Mouse (Mus musculus) megakaryocyte-erythroid progenitor cell, adult 5-6 weeks (primary cell): ENCODE measurements around the gene Cad. TPM values are rescaled to one million over a fixed set of nuclear protein-coding genes. Genes with fewer than 3 reads are reported as not detected.
"Not testable (repeated sequence)": the region's sequence is repeated elsewhere in the genome, so short reads cannot be mapped to it uniquely, and the experiment has no call there.

ENCODE experiments used
- ATAC-seq: replicated peaks from 2 replicates; pipeline ENCODE4 v1.8.0; 2016; ENCODE audit warnings: mild to moderate bottlenecking, inconsistent platforms; ENCODE audit not compliant: severe bottlenecking, poor library complexity, low FRiP score, low TSS enrichment
- total RNA-seq, 2 experiments: library from RNA; stranded (forward) in 1 of 2; stranded (reverse) in 1 of 2; fragments of 200-1000, 215-1000 nt in 1 of 2; fragments of >200 nt in 1 of 2; fragmentation: Nextera tagmentation in 1 of 2; gene quantifications; 2 replicates each; pipeline ENCODE4 v1.2.3; 2014 to 2017

Gene Cad
- 124 and 224 TPM in 2 replicates for total RNA-seq (2014; fragmentation: Nextera tagmentation)
- total RNA-seq (2017) = 39.7 and 65.0 TPM in 2 replicates

DNA sequence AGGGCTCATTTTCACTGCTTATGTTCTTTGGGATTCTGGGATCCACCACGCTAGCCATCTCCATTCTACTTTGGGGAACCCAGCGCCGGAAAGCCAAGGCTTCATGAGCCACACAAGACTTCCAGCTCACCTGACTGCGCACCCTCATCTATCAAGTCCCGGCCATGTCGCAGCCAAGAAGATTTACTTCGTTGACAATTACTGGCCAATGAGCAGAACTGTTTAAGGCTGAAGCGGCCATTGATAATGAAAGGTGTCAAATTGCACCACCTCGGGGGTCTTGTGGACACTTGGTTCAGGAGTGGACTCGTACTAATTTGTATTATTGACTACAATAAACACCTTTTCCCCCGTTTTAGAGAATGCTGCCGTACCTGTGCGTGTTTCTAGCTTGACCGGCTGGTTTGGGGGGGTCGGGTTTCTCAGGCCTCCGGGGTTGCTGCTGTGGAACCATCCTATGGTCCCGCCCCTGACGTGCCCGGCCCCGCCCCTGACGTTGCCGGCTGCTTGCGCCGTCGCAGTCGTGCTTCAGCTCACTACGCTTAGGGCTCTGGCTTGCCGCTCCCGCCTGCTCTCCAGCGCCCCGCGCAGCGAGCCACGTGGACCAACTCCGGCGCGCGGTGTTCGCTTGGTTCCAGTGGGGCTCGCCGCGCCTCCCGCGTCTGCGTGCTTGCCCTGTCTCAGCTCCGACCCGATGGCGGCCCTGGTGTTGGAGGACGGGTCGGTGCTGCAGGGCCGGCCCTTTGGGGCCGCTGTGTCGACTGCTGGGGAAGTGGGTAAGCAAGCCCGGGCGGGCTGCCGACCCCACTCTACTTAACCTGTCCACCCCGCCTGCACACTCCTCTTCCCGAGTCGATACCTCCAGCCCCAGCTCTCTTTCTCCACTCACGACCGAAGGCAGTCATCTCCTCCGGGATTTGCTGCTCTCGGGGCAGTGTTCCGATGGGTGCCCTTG, at the start of gene Cad:
Gene Cad, plus strand, starts transcription at position 520 of the 955 bp plus-strand sequence.
- peak; percentile 95 for ATAC-seq

DNA sequence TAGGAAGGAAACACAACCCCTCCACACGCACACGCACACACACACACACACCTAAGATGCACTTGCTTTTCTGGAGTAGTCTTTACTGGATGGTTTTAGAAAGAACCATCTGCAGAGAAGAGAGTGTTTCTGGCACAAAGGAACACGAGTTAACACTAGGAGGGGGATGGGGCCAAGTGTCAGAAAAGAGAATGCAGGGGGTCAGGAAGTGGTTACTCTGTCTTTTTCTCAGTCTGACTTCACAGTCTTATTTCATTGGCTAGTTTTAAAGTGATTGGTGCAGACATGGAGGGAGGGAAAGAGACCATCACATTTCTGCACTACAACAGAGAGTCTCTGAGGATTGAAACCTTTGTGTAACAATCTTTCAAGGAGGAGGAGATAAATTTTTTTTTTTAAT, 41.8 kb upstream of the Cad start:
- ATAC-seq = no peak

DNA sequence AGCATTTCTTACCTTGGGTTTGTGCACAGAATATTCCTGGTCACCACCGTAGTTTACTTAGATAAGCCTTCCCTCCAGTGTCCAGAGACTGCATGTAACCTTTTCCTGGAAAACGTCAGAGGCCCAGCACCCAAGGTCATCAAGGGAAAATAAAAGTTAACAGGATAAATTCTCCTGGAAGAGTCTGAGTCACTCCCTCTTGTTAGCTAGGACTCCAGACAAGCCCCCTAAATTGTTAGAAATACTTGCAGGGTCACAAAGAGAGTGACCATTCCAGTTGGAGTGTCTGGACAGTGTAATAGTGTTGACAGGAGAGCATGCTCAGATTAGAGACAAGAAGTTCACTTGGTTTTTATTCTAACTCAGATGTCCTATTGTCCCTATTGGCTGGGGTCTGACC, 38.7 kb upstream of the Cad start:
- ATAC-seq = no peak

DNA sequence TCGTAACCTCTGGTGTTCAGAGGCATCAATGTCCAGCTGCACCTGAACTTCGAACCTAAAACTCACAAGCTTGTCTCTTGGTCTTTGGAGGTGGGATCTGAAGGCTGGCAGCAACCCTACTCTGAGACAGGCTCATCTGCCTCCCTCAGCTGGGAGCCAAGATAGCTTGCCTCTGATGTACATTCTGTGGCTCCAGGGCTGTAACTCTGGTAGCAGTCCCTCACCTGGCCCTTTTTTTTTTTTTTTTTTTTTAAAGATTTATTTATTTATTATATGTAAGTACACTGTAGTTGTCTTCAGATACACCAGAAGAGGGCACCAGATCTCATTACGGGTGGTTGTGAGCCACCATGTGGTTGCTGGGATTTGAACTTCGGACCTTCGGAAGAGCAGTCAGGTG, 32.8 kb upstream of the Cad start:
- not testable (repeated sequence) for ATAC-seq

DNA sequence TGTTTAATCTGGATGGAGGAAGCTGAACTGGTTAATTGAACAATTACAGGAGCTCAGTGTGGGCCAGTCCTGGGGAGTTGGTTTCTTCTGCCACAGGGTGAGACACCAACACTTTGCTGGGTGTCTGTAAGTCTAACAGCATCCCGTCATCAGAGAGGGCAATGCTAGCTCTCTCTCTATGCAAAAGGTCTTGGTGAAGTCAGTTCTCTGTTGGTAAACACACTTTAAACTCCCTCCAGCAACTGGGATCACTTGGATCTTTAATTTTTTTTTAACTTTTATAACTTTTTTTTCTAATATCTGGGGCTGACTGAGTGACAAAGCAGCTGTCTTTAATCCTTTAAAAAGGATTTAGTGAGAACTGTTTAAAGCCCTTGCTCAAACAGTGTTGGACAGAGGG, 31.9 kb upstream of the Cad start:
- ATAC-seq = no peak

DNA sequence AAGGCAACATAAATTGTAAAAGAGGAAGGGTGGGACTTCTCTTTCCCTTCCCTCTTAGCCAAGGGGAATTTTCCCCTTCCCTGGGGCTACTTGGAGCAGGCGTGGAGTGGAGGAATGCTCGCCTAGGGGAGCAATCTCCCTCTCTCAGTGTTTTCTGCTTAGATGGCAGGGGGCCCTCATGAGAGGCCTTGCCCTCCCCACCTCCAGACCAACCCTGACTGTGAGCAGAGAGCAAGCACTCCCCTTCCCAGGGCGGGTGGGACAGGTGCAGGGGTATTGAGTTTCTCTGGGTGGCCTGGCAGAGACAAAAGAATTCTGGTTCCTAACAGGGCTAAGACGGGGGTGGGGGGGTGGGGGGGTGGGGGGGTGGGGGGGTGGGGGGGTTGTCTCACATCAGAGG, 31.3 kb upstream of the Cad start:
- no peak for ATAC-seq

DNA sequence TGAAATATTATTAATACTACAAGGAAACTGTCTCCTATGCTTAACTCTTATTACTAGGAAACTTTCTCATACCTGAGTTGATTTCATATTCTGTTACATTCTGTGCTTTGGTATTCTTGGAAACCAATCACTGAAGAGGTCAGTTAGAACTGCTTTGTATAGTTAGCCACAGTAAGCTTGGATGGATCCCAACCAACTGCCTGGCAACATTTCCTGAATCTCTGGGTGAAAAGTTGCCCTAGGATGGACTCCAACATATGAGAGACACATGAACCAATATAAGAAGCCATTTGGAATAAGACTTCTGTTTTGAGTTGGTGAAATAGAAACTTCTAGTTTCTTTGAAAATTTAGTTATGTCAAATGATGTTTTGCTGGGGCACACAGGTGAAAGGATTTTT, 29.9 kb upstream of the Cad start:
- no peak for ATAC-seq

DNA sequence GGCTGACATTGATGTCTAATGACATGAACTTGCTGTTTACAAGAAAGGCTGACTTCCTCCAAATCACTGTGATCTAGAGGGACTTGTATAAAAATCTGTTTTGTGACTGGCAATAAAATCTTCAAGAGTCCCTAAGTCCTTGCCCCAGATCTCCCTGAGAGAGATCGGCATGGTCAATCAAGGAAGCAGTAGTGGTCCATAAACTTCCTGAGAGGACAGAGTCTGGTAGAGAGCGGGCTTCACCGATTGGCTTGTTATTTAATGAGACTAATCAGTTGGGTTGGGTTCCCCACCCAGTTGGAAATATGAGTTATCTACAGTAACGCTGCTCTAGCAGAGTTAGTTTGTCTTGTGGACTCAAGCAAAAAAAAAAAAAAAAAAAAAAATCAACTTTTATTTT, 23.7 kb upstream of the Cad start:
- no peak for ATAC-seq

DNA sequence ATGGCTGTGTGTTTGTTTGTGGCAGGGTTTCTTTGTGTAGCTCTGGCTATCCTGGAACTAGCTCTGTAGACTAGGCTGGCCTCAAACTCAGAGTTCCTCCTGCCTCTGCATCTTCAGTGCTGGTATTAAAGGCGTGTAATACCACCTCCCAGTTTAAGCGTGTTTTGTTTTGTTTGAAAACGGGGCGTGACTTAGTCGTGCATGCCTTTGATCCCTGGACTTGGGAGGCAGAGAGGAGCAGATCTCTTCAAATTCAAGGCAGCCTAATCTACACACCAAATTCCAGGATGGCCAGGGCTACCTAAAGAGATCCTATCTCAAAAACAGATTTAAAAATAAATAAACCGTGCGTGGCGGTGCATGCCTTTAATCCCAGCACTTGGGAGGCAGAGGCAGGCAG, 23.1 kb upstream of the Cad start:
- no peak for ATAC-seq

DNA sequence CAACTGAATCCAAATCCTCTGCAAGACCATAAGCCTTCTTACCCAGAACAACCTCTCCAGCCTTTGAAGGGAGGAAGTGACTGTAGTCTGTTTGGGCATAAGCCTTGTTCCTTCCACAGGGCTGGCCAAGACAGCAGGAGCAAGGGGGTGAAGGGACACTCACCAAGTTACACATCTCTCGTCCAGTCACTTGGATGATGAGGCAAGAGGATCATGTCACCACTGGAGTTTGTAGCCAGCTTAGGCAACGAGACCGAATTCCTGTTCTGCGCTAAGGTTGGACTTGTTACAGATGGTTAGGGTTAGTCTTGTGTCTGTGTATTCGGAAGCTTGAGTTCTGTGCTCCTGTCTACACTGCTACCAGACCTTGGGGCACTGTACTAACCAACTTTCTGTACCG, 19.9 kb upstream of the Cad start:
- no peak for ATAC-seq

DNA sequence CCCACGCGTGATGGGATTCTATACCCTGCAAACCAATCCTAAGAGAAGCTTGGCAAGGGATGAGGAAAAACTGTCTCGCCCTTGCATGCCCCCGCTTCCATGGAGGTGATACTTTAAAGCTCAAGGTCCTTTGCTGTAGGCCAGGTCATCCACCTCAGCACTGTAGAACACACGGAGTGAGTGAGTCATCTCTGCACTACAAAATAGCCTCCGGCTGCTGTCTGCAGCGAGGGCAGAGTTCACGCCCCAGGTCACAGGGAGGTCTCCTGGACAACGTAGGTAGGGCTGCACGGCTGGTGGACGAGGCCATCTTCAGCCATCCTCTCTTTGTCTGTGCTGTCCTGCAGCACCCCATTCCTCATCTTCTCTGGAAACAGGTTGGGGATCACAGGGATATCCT, 18.0 kb upstream of the Cad start:
- not testable (repeated sequence) for ATAC-seq

DNA sequence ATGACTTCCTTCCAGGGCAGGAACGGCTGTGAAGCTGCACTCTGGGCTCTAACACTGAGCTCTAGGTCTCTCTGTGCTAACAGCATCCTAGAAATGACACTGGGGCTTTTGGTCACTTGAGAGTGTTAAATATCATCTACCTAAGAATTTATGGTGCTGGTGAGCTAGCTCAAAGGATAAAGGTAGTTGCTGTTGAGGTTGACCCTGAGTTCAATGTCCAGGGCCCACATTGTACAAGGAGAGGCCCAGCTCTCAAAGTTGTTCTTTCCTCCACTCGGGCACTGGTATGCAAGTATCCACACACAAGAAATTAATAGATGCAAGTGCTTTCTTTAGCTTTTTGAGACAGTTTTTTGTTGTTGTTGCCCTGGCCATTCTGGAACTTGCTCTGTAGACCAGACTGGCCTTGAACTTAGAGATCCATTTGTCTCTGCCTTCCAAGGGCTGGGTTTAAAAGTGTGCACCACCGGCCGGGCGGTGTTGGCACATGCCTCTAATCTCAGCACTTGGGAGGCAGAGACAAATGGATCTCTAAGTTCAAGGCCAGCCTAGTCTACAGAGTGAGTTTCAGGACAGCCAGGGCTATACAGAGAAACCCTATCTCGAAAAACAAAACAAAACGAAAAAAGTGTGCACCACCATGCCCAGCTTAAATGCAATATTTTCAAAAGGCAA, 16.3 kb upstream of the Cad start:
- ATAC-seq = no peak

DNA sequence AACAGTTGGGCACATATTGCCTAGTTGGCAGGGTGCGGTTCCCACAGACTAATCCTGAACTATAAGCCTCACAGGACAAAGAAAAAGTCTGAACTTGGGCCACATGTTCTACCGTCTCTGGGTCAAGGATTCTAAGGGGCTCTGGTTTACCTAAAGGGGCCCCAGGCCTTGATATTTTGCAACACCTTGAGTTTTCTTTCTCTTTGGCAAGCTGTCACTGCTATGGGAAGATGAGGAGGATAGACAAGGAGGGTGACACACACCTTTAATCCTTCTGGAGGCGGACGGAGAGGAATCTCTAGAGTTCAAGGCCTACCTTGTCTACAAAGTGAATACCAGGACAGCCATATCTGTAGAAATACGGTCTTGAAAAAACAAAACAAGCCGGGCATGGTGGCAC, 8.2 kb upstream of the Cad start:
- ATAC-seq = no peak

DNA sequence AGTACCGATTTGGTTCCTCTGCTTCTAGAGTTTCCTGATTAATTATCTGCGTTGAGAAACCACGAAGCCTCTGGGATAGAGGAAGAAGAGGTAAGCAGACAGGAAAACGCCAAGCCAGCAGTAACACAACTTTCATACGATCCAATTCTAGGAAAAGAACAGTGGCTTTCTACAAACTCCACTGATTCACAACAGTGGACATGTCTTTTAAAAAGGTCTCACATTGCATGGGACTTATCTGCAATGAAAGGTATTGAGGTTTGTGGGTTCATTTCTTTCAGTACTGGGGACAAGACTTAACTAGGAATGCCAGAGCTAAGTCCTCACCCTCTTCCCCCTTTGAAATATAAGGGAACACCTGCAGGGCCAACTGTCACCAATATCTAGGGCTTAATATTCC, 7.5 kb upstream of the Cad start:
- no peak for ATAC-seq

DNA sequence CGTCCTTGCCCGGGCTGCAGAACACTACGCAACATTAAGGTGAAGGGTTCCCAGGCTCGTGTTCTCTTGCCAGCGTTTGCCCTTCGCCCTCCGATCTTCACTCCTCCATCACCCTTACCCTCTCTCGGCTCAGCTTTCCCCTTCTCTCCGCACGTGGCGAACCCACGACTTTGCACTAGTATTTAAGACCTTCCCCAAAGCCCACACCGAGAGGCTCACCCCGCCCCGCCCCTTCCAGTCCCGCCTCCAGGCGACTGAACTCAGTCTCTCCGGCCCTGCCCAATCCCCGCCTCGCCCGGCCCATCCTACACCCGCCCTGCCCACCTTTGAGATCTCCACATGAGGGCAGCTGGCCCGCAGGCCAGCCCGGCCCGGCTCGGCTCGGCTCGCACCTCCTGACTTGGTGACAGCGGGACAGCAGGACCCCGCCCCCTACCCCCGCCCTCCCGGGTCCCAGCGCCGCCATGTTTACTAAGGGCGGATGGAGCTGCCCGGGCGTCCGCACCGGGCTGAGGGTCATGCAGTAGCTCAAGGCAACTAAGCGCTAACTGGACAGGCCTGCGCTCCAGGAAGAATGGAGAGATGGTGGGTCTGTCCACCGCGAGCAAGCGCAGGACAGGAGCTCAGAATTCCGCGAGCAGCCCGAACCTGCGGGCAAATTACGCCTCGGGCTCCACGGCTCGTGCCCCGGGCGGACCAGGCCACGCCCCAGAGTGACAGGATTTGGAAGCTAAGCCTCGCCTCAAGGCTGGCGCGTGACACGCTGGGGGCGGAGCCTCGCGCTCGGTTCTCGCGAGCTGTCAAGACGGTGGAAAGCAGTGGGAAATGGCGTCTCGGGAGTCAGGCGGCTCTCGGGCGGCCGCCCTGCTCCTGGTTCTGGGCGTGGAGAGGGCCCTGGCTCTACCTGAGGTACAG, 6.5 kb upstream of the Cad start, which contains the start of gene Atraid:
Gene Atraid, plus strand, starts transcription at position 465 of the 915 bp plus-strand sequence.
- ATAC-seq = peak; percentile 90

DNA sequence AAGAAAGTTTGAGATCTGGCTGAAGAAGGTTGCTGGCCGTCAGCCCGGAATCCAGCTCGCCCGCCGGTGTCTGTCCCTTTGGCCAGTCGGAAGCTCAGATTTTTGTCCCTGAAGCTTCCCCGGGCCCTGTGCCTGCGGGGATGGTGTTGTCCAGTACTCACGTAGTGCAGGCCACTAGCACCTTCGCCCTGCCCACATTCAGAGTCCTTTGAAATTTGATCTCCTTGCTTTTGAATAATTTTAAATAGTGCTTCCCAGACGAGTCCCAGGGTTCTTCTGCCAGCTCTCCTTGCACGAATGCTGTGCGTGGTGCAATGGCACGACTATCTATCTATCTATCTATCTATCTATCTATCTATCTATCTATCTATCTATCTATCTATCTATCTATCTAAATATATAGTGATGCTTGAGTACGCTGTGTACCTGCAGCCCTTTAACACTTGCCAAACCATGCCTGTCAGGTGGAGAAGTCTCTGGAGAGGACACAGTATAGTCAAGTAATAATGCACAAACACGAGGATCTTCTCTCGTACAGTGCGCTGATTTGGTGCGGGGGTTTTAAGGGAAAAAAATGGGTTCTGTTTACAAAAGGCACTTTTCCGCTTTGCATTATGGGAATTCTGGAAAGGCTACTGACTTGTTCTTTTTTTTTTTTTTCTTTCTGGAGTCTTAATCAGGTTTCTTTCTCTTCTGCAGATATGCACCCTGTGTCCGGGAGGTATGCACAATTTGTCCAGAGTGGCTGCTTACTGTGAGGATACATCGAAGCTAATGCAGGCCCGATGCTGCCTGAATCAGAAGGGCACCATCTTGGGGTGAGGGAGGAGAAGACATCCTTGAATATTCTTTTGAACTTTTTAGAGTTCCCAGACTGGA, 5.6 kb upstream of the Cad start, which contains the start of gene Slc5a6:
Gene Slc5a6, minus strand, starts transcription at position 162 of the 879 bp plus-strand sequence.
- ATAC-seq = peak; percentile 25

DNA sequence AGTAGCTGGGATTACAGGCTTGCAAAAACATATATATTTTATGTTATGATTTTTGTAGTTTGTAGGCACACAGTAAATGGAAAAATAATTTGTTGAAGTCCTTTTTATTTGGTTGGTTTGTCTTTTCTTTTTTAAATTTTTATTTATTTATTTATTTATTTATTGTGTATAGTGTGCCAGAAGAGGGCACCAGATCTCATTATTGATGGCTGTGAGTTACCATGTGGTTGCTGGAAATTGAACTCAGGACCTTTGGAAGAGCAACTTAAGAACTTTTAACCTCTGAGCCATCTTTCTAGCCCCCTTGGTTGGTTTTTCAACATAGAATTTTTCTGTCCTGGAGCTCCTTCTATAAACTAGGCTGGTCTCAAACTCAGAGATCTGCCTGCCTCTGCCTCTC, 4.2 kb upstream of the Cad start:
- no peak for ATAC-seq

DNA sequence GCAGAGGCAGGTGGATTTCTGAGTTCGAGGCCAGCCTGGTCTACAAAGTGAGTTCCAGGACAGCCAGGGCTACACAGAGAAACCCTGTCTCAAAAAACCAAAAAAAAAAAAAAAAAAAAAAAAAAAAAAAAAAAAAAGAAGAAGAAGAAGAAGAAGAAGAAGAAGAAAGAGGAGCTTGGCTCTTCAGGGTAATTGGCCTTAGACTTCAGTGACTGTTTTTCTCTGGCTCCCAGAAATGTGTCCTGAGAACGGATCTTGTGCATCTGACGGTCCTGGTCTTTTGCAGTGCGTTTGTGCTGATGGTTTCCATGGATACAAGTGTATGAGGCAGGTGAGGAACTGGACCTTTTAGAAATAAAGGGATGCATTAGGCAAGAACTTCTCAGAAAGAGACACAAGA, 852 bp upstream of the Cad start:
- ATAC-seq = not testable (repeated sequence)
